Mouse (Mus musculus) liver, embryonic 16.5 days (tissue): ENCODE measurements around the gene Cd82. TPM values are rescaled to one million over a fixed set of nuclear protein-coding genes. Genes with fewer than 3 reads are reported as not detected.

Experiments used
- ATAC-seq: fragments of 200-750 bp; cut with Nextera tagmentation; 2 replicates; pipeline ENCODE4 v1.8.0; 2017; ENCODE audit warnings: low read depth, mild to moderate bottlenecking, moderate number of reproducible peaks, moderate library complexity
- H3K27ac ChIP-seq: fragments of 300-500 bp; sonication (generic); 2 replicates; pipeline ENCODE4 v1.5.1; 2014; ENCODE audit warnings: mild to moderate bottlenecking, low read length
- H3K27me3 ChIP-seq: fragments of 300-500 bp; sonication (generic); 2 replicates; pipeline ENCODE4 v1.6.1; 2014; ENCODE audit warnings: low read depth, low read length, mixed read lengths; ENCODE audit not compliant: control insufficient read depth, insufficient read depth
- H3K36me3 ChIP-seq: fragments of 300-500 bp; sonication (generic); 2 replicates; pipeline ENCODE4 v1.6.1; 2014; ENCODE audit warnings: mild to moderate bottlenecking; ENCODE audit not compliant: control insufficient read depth, insufficient read depth
- H3K4me1 ChIP-seq: fragments of 300-500 bp; sonication (generic); 2 replicates; pipeline ENCODE4 v1.6.1; 2014; ENCODE audit warnings: low read depth, low read length, mixed read lengths; ENCODE audit not compliant: control insufficient read depth
- H3K4me2 ChIP-seq: fragments of 300-500 bp; sonication (generic); 2 replicates; pipeline ENCODE4 v1.6.1; 2014; ENCODE audit warnings: low read depth, low read length, mixed read lengths
- H3K4me3 ChIP-seq: fragments of 300-500 bp; sonication (generic); 2 replicates; pipeline ENCODE4 v1.5.1; 2014; ENCODE audit warnings: low read depth, mild to moderate bottlenecking, low read length
- H3K9ac ChIP-seq: fragments of 300-500 bp; sonication (generic); 2 replicates; pipeline ENCODE4 v1.6.1; 2014; ENCODE audit warnings: low read depth, low read length
- H3K9me3 ChIP-seq: fragments of 300-500 bp; sonication (generic); replicated peaks from 2 replicates; pipeline ENCODE4 v1.6.1; 2016; ENCODE audit warnings: low read length; ENCODE audit not compliant: control insufficient read depth
- WGBS: fragments of 180-500 bp; shearing (Covaris S2); extraction: QIAGEN DNeasy Blood & Tissue Kit; methylation state at CpG from one replicate; pipeline ENCODE4 v1.1.7; 2014; ENCODE audit not compliant: insufficient replicate concordance; 5-methylcytosine and 5-hydroxymethylcytosine counted together
- microRNA-seq: library from miRNA; unstranded; fragments of <30 nt; microRNA quantifications from one replicate; pipeline ENCODE4, GENCODE M21; 2016
- polyA plus RNA-seq: library from polyadenylated mRNA; unstranded; fragments of >200 nt; fragmentation: Nextera tagmentation; extraction: Ambion mirVana; gene quantifications from 2 replicates; pipeline ENCODE4 v1.2.1, GENCODE M21; 2015

Cd82 gene
- polyA plus RNA-seq, 1 experiment from 2014 or later: 112 TPM

DNA sequence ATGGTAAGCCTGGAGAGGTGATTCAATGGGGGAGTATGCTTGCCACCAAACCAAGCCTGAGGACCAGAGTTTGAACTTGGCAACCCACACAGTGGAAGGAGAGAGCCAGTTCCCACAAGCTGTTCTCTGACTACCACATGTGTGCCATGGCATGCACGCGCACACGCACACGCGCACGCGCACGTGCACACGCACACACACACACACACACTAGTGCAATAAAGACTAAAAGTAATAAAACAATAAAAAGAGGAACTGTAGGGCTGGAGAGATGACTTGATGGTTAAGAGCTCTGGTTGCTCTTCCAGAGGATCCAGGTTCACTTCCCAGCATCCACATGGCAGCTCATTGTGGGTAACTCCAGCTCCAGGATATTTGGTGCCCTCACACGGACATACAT is 90.1 kb downstream of the Cd82 start:
- Histone ChIP-seq H3K36me3 (no peaks in the 10 kb centered on the region), H3K27me3 (no peaks in the 10 kb centered on the region), H3K9ac (no peak overlapping the region), H3K4me3 (no peak overlapping the region), H3K4me2 (no peak overlapping the region), H3K9me3 (no peaks in the 10 kb centered on the region), H3K27ac (no peak overlapping the region), H3K4me1 (no peaks in the 10 kb centered on the region)
- 83% methylated on average over 10 of the region's 10 CpGs for WGBS
- no peak for ATAC-seq

DNA sequence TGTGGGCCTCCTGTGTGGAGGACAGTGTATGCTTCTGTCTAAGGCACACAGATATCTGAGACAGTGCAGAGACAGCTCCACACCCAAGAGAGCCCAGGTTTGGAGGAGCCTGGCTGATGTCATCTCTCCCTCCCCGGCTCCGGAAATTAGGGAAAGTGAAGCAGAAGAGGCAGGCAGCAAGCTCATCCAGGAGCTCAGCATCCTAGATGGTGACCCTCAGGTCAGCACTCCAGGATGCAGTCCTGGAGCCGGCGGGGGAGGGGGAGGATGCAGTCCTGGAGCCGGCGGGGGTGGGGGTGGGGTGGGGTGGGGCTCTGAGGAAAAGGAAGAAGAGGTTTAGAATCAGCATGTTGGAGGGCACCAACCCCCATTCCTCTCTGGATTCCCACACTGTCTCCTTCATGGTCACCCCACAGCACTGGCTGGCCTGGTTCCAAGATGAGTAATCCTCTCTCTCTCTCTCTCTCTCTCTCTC is 90.8 kb downstream of the Cd82 start:
- no peak overlapping the region for H3K4me3 ChIP-seq
- no peak overlapping the region for H3K4me2 ChIP-seq
- 41% methylated on average over 2 of the region's 6 CpGs for WGBS
- H3K9ac ChIP-seq: no peak overlapping the region
- ATAC-seq: peak; percentile 13
- no peaks in the 10 kb centered on the region for H3K36me3 ChIP-seq
- H3K9me3 ChIP-seq: no peaks in the 10 kb centered on the region
- no peaks in the 10 kb centered on the region for H3K4me1 ChIP-seq
- H3K27ac ChIP-seq: no peak overlapping the region
- no peaks in the 10 kb centered on the region for H3K27me3 ChIP-seq

Small RNAs within 50 kb of the gene (microRNA-seq; reads per million reads assigned to microRNA genes)
- not detected for gene Mir7001

Other genes with a start within 250 kb of the Cd82 start
- 2.0 and 2.2 TPM in 2 replicates for gene Tspan18, start 128.6 kb downstream of the Cd82 start, polyA plus RNA-seq
- not detected in 2 replicates for gene Gm10803, start 97.4 kb upstream of the Cd82 start, polyA plus RNA-seq
- 0.02 TPM in 1 of 2 replicates, not detected in the other for gene Alx4, start 179.2 kb upstream of the Cd82 start, polyA plus RNA-seq